Mouse (Mus musculus) liver, postnatal 0 days (tissue): Measurements from ENCODE around the gene Zcchc8.

Source experiments
- CTCF ChIP-seq: sonication (generic); IDR thresholded peaks from 2 replicates; pipeline ENCODE4 v1.5.1; 2016; ENCODE audit warnings: antibody characterized with exemption, low read depth
- EP300 ChIP-seq: IDR thresholded peaks from 2 replicates; pipeline ENCODE4 v1.6.1; 2016; ENCODE audit warnings: antibody characterized with exemption, low read depth, mild to moderate bottlenecking

GRCm38 (mm10) chr5:123765506-123765905, 44.6 kb upstream of the Zcchc8 start:
- no peak for TF ChIP-seq CTCF
- TF ChIP-seq EP300: no peak
